Mouse (Mus musculus) spleen, adult 12 weeks (tissue): ENCODE data around the gene Pth2.

Experiments used
- DNase-seq: peaks from one replicate; pipeline ENCODE4 v3.0.0; 2022; ENCODE audit warnings: low spot score

Pth2 gene

GRCm38 (mm10) chr7:45153586-45153985 lies 27.2 kb upstream of the Pth2 start:
- DNase-seq = no peak

GRCm38 (mm10) chr7:45154096-45154992 lies 26.5 kb upstream of the Pth2 start, which contains the start of the genes Pih1d1 and Aldh16a1:
Gene Pih1d1 (plus strand): TSS chr7:45154303.
Gene Aldh16a1 (minus strand): TSS chr7:45154584.
- peak; percentile 99 for DNase-seq

GRCm38 (mm10) chr7:45154993-45155514 lies 25.7 kb upstream of the Pth2 start:
- peak; percentile 34 for DNase-seq

- DNase-seq = no peak
These were observed 25.2 kb upstream of the Pth2 start for GRCm38 (mm10) chr7:45155590-45155989.

- DNase-seq = no peak
These were observed 24.6 kb upstream of the Pth2 start for GRCm38 (mm10) chr7:45156206-45156605.

GRCm38 (mm10) chr7:45157459-45157858 lies 23.3 kb upstream of the Pth2 start:
- DNase-seq = no peak

- no peak for DNase-seq
These were observed 21.8 kb upstream of the Pth2 start for GRCm38 (mm10) chr7:45158991-45159390.

GRCm38 (mm10) chr7:45160316-45160800 lies 20.4 kb upstream of the Pth2 start:
- DNase-seq = no peak

- no peak for DNase-seq
These were observed 19.9 kb upstream of the Pth2 start for GRCm38 (mm10) chr7:45160866-45161265.

- peak; percentile 76 for DNase-seq
These were observed 19.0 kb upstream of the Pth2 start for GRCm38 (mm10) chr7:45161612-45162473.

GRCm38 (mm10) chr7:45162551-45162950 lies 18.2 kb upstream of the Pth2 start:
- DNase-seq = no peak

GRCm38 (mm10) chr7:45162996-45163615 lies 17.7 kb upstream of the Pth2 start:
- no peak for DNase-seq

- no peak for DNase-seq
These were observed 16.9 kb upstream of the Pth2 start, which contains the start of gene Slc17a7 for GRCm38 (mm10) chr7:45163735-45164490. Gene Slc17a7 (plus strand): TSS chr7:45163949.

- DNase-seq = no peak
These were observed 16.0 kb upstream of the Pth2 start for GRCm38 (mm10) chr7:45164833-45165232.

- no peak for DNase-seq
These were observed 15.1 kb upstream of the Pth2 start for GRCm38 (mm10) chr7:45165701-45166100.

- DNase-seq = no peak
These were observed 13.8 kb upstream of the Pth2 start for GRCm38 (mm10) chr7:45166950-45167401.

GRCm38 (mm10) chr7:45167761-45168445 lies 12.9 kb upstream of the Pth2 start:
- DNase-seq = no peak

GRCm38 (mm10) chr7:45168656-45169055 lies 12.1 kb upstream of the Pth2 start:
- no peak for DNase-seq

GRCm38 (mm10) chr7:45169495-45169894 lies 11.3 kb upstream of the Pth2 start:
- no peak for DNase-seq

GRCm38 (mm10) chr7:45172974-45173373 lies 7.8 kb upstream of the Pth2 start:
- DNase-seq = peak; percentile 37
